Mouse (Mus musculus) embryonic facial prominence, embryonic 10.5 days (tissue): ENCODE data around the gene Cuedc1. TPM values are rescaled to one million over a fixed set of nuclear protein-coding genes. Genes with fewer than 3 reads are reported as not detected.

ENCODE experiments used
- DNase-seq: peaks from one replicate; pipeline ENCODE4 v3.0.0-alpha.2; 2017; ENCODE audit warnings: low spot score
- H3K27ac ChIP-seq: fragments of 300-500 bp; sonication (generic); replicated peaks from 2 replicates; pipeline ENCODE4 v1.5.1; 2016; ENCODE audit warnings: mild to moderate bottlenecking
- H3K27me3 ChIP-seq: fragments of 300-500 bp; sonication (generic); replicated peaks from 2 replicates; pipeline ENCODE4 v1.6.1; 2016; ENCODE audit warnings: low read depth, mild to moderate bottlenecking; ENCODE audit not compliant: poor library complexity, severe bottlenecking
- H3K36me3 ChIP-seq: fragments of 300-500 bp; sonication (generic); replicated peaks from 2 replicates; pipeline ENCODE4 v1.6.1; 2016; ENCODE audit warnings: mild to moderate bottlenecking, moderate library complexity
- H3K4me1 ChIP-seq: fragments of 300-500 bp; sonication (generic); 2 replicates; pipeline ENCODE4 v1.6.1; 2016
- H3K4me3 ChIP-seq: fragments of 300-500 bp; sonication (generic); 2 replicates; pipeline ENCODE4 v1.5.1; 2016; ENCODE audit warnings: mild to moderate bottlenecking, moderate library complexity
- H3K9me3 ChIP-seq: fragments of 300-500 bp; sonication (generic); 2 replicates; pipeline ENCODE4 v1.6.1; 2016; ENCODE audit warnings: mild to moderate bottlenecking
- WGBS: fragments of 180-500 bp; shearing (Covaris S2); methylation state at CpG from one replicate; pipeline ENCODE4 v1.1.7; 2016; 5-methylcytosine and 5-hydroxymethylcytosine counted together
- polyA plus RNA-seq: library from polyadenylated mRNA; unstranded; fragments of >200 nt; fragmentation: Nextera tagmentation; extraction: Ambion mirVana; gene quantifications from 2 replicates; pipeline ENCODE4 v1.2.1, GENCODE M21; 2016

The Cuedc1 gene
- polyA plus RNA-seq, 1 experiment from 2014 or later, result 21.9 TPM

DNA sequence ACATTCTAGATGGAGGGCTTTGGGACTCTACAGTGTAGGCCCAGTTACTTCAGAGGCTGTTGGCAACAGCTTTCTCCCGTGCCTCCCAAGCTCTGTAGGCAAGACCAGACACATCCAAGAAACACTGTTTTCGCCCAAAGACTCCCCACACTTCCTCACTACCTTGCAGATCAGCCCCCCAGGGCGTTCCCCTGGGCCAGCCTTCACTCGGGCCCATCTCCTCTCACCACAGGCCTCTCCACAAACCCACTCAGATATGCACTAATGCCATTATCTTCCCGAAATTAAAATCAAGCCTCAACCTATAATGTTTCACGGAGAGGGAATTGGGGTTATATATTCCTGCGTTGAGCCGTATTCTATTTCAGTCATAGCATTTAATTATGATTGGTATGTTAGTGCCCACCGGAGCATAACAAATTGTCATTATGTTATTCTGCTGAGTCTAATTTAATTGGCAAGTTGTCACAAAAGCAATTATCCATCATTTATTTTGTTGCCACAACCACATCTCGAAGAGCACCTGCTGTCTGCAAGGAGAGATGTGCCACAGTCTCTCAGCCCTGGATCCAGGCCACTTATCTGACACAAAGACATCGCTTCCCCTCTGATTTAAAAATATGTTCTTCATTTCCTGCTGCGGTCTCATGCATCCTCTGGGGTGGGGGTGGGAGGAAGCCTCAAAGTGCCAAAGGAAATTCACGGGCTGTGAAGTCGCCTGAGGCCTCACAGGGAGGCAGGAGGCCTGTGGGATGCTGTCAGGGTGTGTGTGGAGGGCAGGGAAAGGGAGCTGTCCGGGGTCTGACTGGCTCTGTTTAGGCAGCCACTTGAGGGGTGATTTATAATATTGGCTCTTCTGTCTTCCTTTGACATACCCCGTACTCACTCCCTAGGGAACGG is 135.9 kb downstream of the Cuedc1 start:
- Histone ChIP-seq H3K27ac (peak overlapping the region; percentile 77), H3K4me1 (peaks cover 59% of the 10 kb centered on the region), H3K9me3 (no peaks in the 10 kb centered on the region), H3K4me3 (no peak overlapping the region), H3K36me3 (no peaks in the 10 kb centered on the region), H3K27me3 (peaks cover 5% of the 10 kb centered on the region; the same call in 1 of the 2 replicates)
- WGBS, result 48% methylated on average over 17 of the region's 17 CpGs
- DNase-seq, result peak; percentile 43

DNA sequence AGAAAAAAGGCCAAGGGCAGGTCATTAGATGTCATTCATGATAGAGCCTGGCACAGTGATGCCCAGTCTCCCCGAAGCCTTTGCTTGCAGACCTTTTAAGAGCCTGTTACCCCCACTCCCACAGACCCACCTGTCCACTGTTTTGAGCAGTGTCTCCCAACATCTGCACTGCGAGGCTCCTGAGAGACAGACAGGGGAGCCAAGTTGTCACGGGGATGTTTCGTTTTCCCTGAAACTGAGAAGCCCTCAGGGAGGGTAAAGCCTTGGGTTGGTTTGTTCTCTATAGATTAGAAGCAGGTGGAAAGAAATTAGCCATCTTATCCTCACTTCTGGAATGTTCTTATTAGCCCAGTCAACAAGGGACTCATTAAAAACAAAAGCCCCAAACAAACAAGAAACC is 136.9 kb downstream of the Cuedc1 start:
- Histone ChIP-seq H3K27me3 (peaks cover 5% of the 10 kb centered on the region; the same call in 1 of the 2 replicates), H3K27ac (peak overlapping the region; percentile 77), H3K4me1 (peaks cover 68% of the 10 kb centered on the region), H3K9me3 (no peaks in the 10 kb centered on the region), H3K4me3 (no peak overlapping the region), H3K36me3 (no peaks in the 10 kb centered on the region)
- WGBS, result 30% methylated on average over 4 of the region's 4 CpGs
- DNase-seq, result peak; percentile 24

DNA sequence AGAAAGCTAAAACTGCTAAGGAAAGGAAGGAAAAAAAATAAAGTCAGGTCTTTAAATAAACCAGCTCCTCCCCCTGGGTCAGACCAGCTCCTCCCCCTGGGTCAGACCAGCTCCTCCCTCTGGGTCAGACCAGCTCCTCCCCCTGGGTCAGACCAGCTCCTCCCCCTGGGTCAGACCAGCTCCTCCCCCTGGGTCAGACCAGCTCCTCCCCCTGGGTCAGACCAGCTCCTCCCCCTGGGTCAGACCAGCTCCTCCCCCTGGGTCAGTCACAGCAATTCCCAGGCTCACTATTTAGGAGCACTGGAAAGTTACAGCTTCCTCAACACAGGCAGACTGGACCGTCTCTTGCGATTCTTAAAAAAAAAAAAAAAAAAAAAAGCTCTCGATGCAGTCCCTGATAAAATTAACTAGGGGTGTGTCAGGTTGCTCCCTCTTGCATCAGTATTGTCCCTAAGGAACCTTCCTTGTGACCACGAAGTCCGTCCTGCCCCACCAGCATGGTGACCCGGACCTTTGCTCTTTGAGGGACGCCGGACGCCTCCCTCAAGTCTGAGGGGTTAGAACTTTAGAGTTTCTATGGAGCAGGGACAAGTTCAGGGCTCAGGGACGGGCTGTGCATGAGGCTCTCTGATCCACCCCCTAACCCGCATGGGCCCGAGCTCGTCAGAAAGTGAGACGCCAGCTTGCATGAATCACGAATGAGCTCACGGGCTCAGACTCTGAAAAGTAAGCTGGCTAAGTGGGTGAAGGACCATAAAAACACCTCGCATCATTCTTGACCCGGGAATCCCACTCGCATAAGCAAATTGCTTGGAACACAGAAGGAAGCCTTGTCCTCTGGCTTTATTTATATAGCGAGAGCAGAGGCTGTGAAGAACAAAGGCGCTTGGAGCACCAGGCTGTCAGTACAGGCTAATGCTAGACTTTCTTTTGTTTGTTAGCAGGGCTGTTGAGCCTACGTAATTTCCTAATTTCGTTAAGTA is 137.7 kb downstream of the Cuedc1 start:
- Histone ChIP-seq H3K27ac (peak overlapping the region; percentile 90), H3K9me3 (no peaks in the 10 kb centered on the region), H3K27me3 (peaks cover 5% of the 10 kb centered on the region; the same call in 1 of the 2 replicates), H3K4me3 (peak overlapping the region; percentile 44), H3K4me1 (peaks cover 76% of the 10 kb centered on the region), H3K36me3 (no peaks in the 10 kb centered on the region)
- 8% methylated on average over 23 of the region's 23 CpGs for WGBS
- DNase-seq, result peak; percentile 73

DNA sequence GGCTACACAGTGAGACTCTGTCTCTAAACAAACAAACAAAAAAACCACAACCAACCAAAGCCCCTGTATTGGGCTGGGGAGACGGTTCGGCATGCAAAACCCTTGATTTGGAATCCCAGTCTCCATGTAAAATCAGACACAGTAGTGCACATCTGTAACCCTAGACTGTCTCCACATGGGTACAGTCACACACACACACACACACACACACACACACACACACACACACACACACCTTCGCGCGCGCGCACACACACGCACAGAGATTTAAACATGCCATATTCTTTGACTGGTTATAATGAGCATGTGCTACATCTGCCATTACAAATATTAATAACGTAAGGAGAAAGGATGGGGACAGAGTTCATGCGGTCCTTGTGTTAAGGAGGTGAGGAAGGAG is 142.4 kb downstream of the Cuedc1 start:
- peak; percentile 41 for DNase-seq
- H3K9me3 ChIP-seq, result no peaks in the 10 kb centered on the region
- WGBS, result 72% methylated on average over 10 of the region's 10 CpGs
- H3K27me3 ChIP-seq, result no peaks in the 10 kb centered on the region
- peak overlapping the region; percentile 89 for H3K27ac ChIP-seq
- H3K36me3 ChIP-seq, result no peaks in the 10 kb centered on the region
- H3K4me1 ChIP-seq, result peaks cover 58% of the 10 kb centered on the region
- no peak overlapping the region for H3K4me3 ChIP-seq

GRCm38 (mm10) chr11:88240736-88241353 is 143.0 kb downstream of the Cuedc1 start:
- WGBS, result 3% methylated on average over 10 of the region's 10 CpGs
- peak; percentile 87 for DNase-seq
- H3K27me3 ChIP-seq, result no peaks in the 10 kb centered on the region
- peak overlapping the region; percentile 29; the same call in 1 of the 2 replicates for H3K4me3 ChIP-seq
- H3K36me3 ChIP-seq, result no peaks in the 10 kb centered on the region
- peak overlapping the region; percentile 89 for H3K27ac ChIP-seq
- H3K9me3 ChIP-seq, result no peaks in the 10 kb centered on the region
- peaks cover 52% of the 10 kb centered on the region for H3K4me1 ChIP-seq

DNA sequence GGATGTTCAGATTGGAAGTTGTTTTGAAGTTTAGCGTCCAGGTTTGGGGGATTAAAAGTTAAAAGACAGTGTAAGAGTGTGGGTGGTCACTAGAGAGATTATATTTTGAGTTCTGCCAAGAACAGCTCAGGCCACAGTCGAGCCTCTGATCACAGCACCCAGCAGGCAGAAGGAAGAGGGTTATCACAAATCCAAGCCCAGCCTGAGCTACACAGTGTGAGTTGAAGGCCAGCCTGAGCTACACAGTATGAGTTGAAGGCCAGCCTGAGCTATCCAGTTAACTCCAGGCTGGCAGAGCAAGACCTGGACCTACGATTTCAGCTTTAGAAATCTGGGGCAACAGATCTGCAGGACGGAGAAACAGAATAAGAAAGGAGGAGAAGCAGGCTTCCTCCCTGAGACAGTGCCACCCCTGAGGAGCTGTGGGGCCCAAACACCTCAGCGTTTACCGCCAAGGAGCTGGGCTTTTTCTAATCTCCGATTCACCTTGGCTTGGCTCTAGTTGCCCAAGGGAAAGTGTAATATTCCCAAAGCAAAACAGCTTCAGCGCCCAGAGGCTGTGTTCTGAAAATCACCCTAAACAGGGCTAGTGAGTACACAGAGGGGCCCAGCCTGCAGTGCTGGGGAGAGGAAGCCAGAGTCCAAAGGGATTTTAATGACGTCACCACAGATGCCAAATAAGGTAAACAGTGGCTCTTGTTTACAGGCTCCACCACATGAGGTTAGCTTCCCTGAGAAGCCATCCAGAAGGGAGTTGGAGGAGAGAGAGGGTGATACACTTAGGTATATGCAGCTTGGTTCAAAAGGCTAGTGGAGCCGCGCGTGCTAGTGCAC is 143.8 kb downstream of the Cuedc1 start:
- 34% methylated on average over 12 of the region's 12 CpGs for WGBS
- no peaks in the 10 kb centered on the region for H3K36me3 ChIP-seq
- H3K27me3 ChIP-seq, result no peaks in the 10 kb centered on the region
- H3K27ac ChIP-seq, result peak overlapping the region; percentile 89
- H3K4me1 ChIP-seq, result peaks cover 44% of the 10 kb centered on the region
- no peaks in the 10 kb centered on the region for H3K9me3 ChIP-seq
- no peak overlapping the region for H3K4me3 ChIP-seq
- DNase-seq, result no peak

Other genes starting within 250 kb of the Cuedc1 start
- gene Mks1, start 244.8 kb upstream of the Cuedc1 start, polyA plus RNA-seq, result 18.4 and 18.7 TPM in 2 replicates
- not detected in 2 replicates for gene Epx, start 222.5 kb upstream of the Cuedc1 start, polyA plus RNA-seq
- not detected in 2 replicates for gene Olfr462, start 205.8 kb upstream of the Cuedc1 start, polyA plus RNA-seq
- gene Olfr463, start 200.7 kb upstream of the Cuedc1 start, polyA plus RNA-seq, result not detected in 2 replicates
- not detected in 2 replicates for gene Olfr464, start 177.1 kb upstream of the Cuedc1 start, polyA plus RNA-seq
- gene Dynll2, start 110.5 kb upstream of the Cuedc1 start, polyA plus RNA-seq, result 27.0 and 28.2 TPM in 2 replicates
- gene Srsf1, start 50.7 kb upstream of the Cuedc1 start, polyA plus RNA-seq, result 402 and 405 TPM in 2 replicates
- gene Vezf1, start 29.8 kb upstream of the Cuedc1 start, polyA plus RNA-seq, result 59.4 and 60.0 TPM in 2 replicates
- 60.4 and 71.7 TPM in 2 replicates for gene Mrps23, start 106.3 kb downstream of the Cuedc1 start, polyA plus RNA-seq
- gene Ccdc182, start 196.0 kb downstream of the Cuedc1 start, polyA plus RNA-seq, result 1.7 and 3.6 TPM in 2 replicates